Mouse (Mus musculus): Measurements from ENCODE around the gene Depdc1b.

Gene Depdc1b

DNA sequence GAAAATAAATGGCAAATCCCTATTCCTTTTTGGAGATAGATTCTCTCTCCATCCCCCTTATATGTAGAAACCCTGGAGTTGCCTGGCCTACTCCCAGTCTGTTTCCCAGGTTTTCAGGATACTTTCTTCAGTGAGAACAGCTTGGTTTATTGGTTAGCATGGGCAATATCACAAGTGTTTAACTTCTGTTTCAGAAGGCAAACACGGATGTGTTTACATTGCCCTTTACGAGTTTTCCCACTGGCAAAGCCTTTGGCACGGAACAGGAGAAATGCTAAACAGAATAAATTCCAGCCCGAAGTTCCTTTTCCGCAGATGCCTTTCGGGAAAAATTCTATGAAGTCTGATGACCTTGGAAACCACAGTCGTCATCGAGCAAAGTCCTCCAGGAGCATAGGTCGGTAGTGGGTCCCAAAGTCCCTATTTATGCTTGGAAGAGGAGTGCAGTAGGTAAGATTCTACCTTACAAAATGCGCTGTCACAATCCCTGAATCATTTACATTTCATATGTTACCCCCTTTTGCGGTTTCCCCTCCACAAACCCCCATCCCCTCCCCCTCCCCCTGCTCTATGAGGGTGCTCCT lies 132.3 kb downstream of the Depdc1b start:
- DNase-seq (ENCODE audit: low spot score) = no peak

DNA sequence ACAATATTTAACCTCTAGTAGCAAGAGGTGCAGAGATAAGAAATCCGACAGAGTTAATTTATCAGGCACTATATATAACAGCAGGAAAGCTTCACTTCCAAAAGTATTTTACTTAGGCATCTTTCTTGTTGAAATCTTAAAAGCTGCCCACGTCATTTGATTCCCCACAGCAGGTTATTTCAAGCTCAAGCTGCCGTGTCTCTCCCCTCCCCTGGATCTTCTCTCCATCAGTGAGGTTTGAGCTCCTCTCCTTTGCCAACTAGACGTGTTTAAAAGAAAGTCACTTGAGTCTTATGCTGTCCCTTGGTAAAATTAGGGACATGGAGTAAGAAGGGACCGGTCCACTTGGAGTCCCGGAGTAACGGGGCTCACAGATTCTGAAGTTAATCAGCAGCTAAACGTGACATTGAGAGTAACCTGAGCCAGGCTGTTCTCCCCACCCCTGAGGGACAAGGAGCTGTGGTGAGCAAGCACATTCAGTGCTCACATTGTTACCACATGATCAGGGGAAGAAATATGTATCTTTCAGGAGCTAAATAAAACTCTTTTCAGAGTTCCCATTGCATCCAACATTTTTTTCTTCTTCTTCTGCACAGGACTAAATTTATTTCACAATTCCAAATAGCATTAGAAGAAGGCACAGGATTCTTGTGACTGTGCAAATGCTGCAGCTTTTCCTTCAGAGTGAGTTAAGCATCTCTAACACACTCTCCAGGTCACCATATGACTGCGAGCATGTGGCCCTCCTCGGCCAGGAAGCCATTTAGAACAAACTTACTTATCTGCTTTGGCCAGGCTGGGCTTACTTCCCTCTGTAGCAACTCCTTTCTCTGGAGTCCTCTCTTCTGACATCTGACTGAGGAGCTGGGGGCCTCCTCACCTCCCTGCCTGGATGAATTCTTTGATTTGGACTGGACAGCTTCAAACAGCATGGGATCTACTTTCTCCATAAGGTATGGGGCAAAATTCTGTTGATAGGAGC lies 133.3 kb downstream of the Depdc1b start, which contains the start of gene Pde4d:
Pde4d (plus strand) TSS at position 833 of the 982 bp plus-strand sequence.
- DNase-seq (ENCODE audit: low spot score) = peak; percentile 16

DNA sequence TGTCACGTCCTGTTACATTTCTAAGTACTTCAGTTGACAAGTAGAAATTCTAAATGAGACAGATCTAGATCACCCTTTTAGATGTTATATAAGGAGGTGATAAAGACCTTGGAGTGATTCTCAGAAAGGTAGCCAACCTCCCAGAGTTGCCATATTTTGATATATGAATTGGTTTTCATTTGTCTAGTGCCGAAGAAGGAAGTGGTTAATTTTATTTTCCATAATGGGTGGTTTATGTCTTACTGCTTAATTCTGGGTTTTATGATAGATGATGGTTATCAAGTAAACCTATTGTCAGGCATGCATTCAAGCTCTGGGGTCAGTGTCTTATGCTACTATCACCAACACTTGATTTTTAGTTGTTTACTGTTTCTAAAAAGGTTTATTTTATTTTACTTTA lies 135.0 kb downstream of the Depdc1b start:
- DNase-seq (ENCODE audit: low spot score) = no peak

DNA sequence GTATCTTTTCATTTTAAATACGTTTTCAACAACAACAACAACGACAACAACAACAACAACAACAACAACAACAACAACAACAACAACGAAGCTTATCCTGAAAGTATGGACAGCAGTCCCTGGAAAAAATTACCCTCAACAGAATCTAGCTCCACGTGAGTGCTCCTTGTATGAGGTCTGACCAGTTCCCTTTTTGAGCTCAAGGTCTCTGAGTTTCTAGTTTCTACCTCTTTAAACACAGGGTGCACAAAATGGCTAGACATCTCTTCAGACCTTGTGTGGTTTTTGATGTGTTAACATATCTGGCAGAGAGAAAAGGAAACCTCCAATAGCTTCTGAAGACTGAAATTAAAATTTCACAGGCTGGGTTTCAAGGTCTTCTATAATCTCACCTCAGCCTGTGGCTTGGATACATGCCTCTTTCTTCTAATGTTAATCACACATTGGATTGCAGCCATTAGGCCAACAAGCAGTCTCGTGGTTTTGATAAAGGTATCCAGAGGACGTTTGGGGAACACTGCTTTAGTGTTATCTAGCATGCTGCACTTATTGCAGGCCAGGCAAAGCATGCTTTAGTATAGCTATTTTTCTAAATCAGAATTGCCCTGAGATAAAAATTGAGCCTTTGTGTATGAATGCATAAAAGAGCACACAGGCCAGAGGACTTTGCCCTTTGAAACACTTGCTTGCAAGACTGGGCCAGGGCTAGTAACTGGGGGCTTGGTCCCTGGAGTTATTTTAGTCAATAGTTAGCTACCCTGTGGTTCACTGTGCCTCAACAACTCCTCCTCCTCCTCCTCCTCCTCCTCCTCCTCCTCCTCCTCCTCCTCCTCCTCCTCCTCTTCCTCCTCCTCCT lies 137.2 kb downstream of the Depdc1b start:
- peak; percentile 54 for DNase-seq (ENCODE audit: low spot score)
